Mouse (Mus musculus) C2C12 (cell line): ENCODE results near the gene Mesp2.

ENCODE experiments used
- CTCF ChIP-seq: IDR thresholded peaks from one replicate; pipeline ENCODE4 v1.5.1; 2011; ENCODE audit not compliant: control insufficient read depth, insufficient read depth, insufficient read length
- MYOD1 ChIP-seq: IDR thresholded peaks from one replicate; pipeline ENCODE4 v1.6.1; 2011; ENCODE audit warnings: low read depth; ENCODE audit not compliant: control insufficient read depth, insufficient read length
- USF1 ChIP-seq: IDR thresholded peaks from one replicate; pipeline ENCODE4 v1.6.1; 2011; ENCODE audit warnings: low read depth, mild to moderate bottlenecking, control low read depth, moderate library complexity

DNA sequence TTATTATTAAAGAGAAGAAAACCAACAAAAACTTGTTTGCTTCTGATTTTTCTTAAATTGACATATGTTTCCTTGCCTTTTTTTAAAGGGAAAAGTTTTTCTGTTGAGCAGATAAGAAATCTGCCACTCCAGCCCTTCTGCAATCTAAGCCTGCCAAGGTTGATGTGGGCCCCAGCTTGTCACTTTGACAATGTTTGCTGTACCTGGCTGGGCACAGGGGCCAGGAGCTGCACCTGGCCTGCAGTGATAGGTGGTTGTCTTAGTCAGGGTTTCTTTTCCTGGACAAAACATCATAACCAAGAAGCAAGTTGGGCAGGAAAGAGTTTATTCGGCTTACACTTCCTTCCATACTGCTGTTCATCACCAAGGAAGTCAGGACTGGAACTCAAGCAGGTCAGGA lies 2.9 kb downstream of the Mesp2 start:
- TF ChIP-seq USF1 (no peak), CTCF (no peak), MYOD1 (no peak)
